Mouse (Mus musculus): ENCODE measurements around the gene 1600015I10Rik. TPM values are rescaled to one million over a fixed set of nuclear protein-coding genes. Genes with fewer than 3 reads are reported as not detected.

The 1600015I10Rik gene
- polyA plus RNA-seq, 1 experiment from 2014 or later, result not detected

DNA sequence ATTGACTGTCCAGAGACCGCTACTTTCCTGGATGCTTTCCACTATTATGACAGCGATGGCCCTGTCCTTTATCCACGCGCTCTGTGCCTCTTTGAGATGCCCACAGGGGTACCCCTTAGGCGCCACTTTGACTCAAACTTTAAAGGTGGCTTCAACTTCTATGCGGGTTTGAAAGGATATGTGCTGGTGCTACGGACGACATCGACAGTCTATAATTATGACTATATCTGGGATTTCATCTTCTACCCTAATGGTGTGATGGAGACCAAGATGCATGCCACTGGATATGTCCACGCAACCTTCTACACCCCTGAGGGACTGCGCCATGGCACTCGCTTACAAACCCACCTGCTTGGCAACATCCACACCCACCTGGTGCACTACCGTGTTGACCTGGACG, 23.3 kb upstream of the 1600015I10Rik start:
- no peak overlapping the region for H3K4me3 ChIP-seq (ENCODE audit: low read depth, low read length)
- H3K4me2 ChIP-seq (ENCODE audit: low read depth, low read length), result no peak overlapping the region
- no peak overlapping the region for H3K27ac ChIP-seq (ENCODE audit: low read depth, low read length)
- H3K9ac ChIP-seq (replicated peaks; ENCODE audit: low read depth, low read length), result no peak overlapping the region
- ATAC-seq (ENCODE audit: low read depth), result no peak
- no peaks in the 10 kb centered on the region for H3K36me3 ChIP-seq (ENCODE audit: control insufficient read depth, insufficient read depth, low read length)
- H3K9me3 ChIP-seq (ENCODE audit: control insufficient read depth, low read length), result no peaks in the 10 kb centered on the region
- no peaks in the 10 kb centered on the region for H3K27me3 ChIP-seq (ENCODE audit: control insufficient read depth, insufficient read depth, low read length)
- WGBS, result 96% methylated on average over 14 of the region's 14 CpGs
- no peaks in the 10 kb centered on the region for H3K4me1 ChIP-seq (ENCODE audit: control insufficient read depth, insufficient read depth, low read length)

DNA sequence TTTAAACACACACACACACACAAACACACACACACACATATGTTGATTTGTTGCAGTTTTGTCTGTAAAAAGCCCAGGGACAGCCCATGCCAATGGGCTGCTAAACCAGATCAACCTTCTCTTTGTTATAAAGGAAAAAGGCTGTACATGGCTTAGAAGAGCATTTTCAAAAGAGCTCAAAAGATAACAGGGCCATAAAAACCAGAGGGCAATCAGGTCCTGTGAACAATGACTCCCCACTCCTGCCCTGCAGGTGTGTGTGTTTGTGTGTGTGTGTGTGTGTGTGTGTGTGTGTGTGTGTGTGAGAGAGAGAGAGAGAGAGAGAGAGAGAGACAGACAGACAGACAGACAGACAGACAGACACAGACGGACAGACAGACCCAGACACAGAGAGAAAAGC, 20.5 kb upstream of the 1600015I10Rik start:
- no peak for ATAC-seq (ENCODE audit: low read depth)
- no peak overlapping the region for H3K4me2 ChIP-seq (ENCODE audit: low read depth, low read length)
- H3K4me1 ChIP-seq (ENCODE audit: control insufficient read depth, insufficient read depth, low read length), result no peaks in the 10 kb centered on the region
- no peaks in the 10 kb centered on the region for H3K36me3 ChIP-seq (ENCODE audit: control insufficient read depth, insufficient read depth, low read length)
- H3K9ac ChIP-seq (replicated peaks; ENCODE audit: low read depth, low read length), result no peak overlapping the region
- no peaks in the 10 kb centered on the region for H3K9me3 ChIP-seq (ENCODE audit: control insufficient read depth, low read length)
- WGBS, result 79% methylated on average over 1 of the region's 1 CpGs
- no peak overlapping the region for H3K27ac ChIP-seq (ENCODE audit: low read depth, low read length)
- H3K27me3 ChIP-seq (ENCODE audit: control insufficient read depth, insufficient read depth, low read length), result no peaks in the 10 kb centered on the region
- no peak overlapping the region for H3K4me3 ChIP-seq (ENCODE audit: low read depth, low read length)

DNA sequence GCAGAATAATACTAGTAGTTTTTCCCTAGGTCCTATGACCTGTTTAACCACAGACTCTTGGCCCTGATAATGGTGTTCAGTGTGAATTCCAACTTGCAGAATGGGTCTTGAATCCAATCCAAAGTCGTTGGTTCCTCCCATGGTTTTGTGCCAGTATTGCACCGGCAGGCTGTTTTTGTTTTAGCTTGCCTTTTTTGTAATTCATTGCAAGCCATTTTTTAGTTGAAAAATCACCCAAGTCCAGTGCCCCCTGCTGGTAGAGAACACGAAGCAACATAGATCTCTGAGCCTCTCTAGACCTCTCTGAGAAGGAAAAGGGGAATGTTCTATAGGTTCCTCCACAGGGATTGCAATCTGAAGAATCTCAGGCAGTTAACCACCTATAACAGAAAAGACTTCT, 17.7 kb upstream of the 1600015I10Rik start:
- 45% methylated on average over 3 of the region's 3 CpGs for WGBS

DNA sequence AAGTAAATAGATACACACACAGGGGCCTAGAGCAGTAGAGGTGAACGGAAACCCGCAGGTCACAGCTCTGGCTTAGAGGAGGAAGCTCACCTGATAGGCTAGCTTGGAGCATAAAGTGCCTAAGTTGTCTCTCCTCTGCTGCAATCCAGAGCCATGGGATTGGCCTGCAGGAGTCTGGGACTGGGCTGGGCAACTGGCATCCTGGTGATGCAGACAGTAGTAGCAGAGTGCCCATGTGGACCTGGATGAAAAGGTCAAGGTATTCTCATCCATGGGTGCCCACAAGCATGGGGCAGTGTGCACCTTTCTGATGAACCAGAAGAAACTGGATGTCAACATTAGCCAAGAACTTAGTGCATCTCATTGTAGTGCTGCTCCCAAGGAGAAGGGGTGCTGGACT, 16.1 kb upstream of the 1600015I10Rik start:
- no peak overlapping the region for H3K27ac ChIP-seq (ENCODE audit: low read depth, low read length)
- H3K9ac ChIP-seq (replicated peaks; ENCODE audit: low read depth, low read length), result no peak overlapping the region
- no peaks in the 10 kb centered on the region for H3K9me3 ChIP-seq (ENCODE audit: control insufficient read depth, low read length)
- H3K4me2 ChIP-seq (ENCODE audit: low read depth, low read length), result no peak overlapping the region
- no peaks in the 10 kb centered on the region for H3K27me3 ChIP-seq (ENCODE audit: control insufficient read depth, insufficient read depth, low read length)
- no peaks in the 10 kb centered on the region for H3K4me1 ChIP-seq (ENCODE audit: control insufficient read depth, insufficient read depth, low read length)
- no peaks in the 10 kb centered on the region for H3K36me3 ChIP-seq (ENCODE audit: control insufficient read depth, insufficient read depth, low read length)
- no peak for ATAC-seq (ENCODE audit: low read depth)
- 85% methylated on average over 2 of the region's 2 CpGs for WGBS
- no peak overlapping the region for H3K4me3 ChIP-seq (ENCODE audit: low read depth, low read length)

More for the DNA sequence above, 17.7 kb upstream of the 1600015I10Rik start:
- Histone ChIP-seq H3K9me3 (ENCODE audit: control insufficient read depth, low read length) (no peaks in the 10 kb centered on the region), H3K4me3 (ENCODE audit: low read depth, low read length) (no peak overlapping the region), H3K27ac (ENCODE audit: low read depth, low read length) (no peak overlapping the region), H3K4me2 (ENCODE audit: low read depth, low read length) (no peak overlapping the region), H3K27me3 (ENCODE audit: control insufficient read depth, insufficient read depth, low read length) (no peaks in the 10 kb centered on the region), H3K4me1 (ENCODE audit: control insufficient read depth, insufficient read depth, low read length) (no peaks in the 10 kb centered on the region), H3K9ac (replicated peaks; ENCODE audit: low read depth, low read length) (no peak overlapping the region), H3K36me3 (ENCODE audit: control insufficient read depth, insufficient read depth, low read length) (no peaks in the 10 kb centered on the region)
- ATAC-seq (ENCODE audit: low read depth), result no peak

DNA sequence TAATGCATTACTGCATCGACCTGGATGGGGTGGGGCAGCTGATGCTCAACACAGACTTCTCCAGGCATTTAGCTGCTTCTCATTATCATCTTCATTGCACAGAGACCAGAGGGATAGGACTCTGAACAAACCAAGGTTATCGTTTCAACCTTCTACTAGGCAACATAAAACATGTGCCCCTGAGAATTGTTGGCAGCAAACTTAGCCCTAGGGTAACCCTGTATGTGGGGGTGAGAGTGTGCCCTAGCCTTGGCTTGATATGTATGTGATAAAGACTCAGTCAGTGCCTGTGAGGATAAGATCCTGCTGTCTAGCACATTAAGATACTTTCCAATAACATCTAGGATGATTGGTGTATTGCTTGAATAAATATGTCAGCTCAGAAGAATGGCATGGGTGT, 19.9 kb downstream of the 1600015I10Rik start:
- H3K9ac ChIP-seq (replicated peaks; ENCODE audit: low read depth, low read length), result no peak overlapping the region
- no peaks in the 10 kb centered on the region for H3K36me3 ChIP-seq (ENCODE audit: control insufficient read depth, insufficient read depth, low read length)
- H3K27ac ChIP-seq (ENCODE audit: low read depth, low read length), result no peak overlapping the region
- H3K4me3 ChIP-seq (ENCODE audit: low read depth, low read length), result no peak overlapping the region
- 71% methylated on average over 2 of the region's 2 CpGs for WGBS
- 0 out of 2 replicates have a peak, but pooled peaks cover 1% of the 10 kb centered on the region for H3K9me3 ChIP-seq (ENCODE audit: control insufficient read depth, low read length)
- no peaks in the 10 kb centered on the region for H3K27me3 ChIP-seq (ENCODE audit: control insufficient read depth, insufficient read depth, low read length)
- H3K4me1 ChIP-seq (ENCODE audit: control insufficient read depth, insufficient read depth, low read length), result no peaks in the 10 kb centered on the region
- no peak for ATAC-seq (ENCODE audit: low read depth)
- H3K4me2 ChIP-seq (ENCODE audit: low read depth, low read length), result no peak overlapping the region

DNA sequence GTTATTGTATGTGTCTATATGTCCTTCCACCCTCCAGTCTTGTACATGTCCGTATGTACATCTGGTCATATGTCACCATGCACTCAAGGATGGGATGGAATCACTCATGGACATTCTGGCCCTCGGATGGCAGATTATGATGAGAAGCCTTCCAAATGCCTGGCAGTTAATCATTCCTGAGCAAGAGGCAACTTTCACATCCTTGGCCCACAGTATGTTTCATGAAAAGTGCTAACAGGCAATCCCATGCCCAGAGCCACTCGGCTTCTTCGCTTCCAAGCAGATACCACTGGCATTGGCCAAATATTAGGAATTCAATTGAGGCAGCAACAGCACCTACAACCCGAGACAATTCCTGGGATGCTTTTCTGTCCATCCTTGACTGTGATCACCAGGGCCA, 21.0 kb downstream of the 1600015I10Rik start:
- Histone ChIP-seq H3K4me2 (ENCODE audit: low read depth, low read length) (no peak overlapping the region), H3K27me3 (ENCODE audit: control insufficient read depth, insufficient read depth, low read length) (no peaks in the 10 kb centered on the region), H3K9ac (replicated peaks; ENCODE audit: low read depth, low read length) (no peak overlapping the region), H3K9me3 (ENCODE audit: control insufficient read depth, low read length) (no peaks in the 10 kb centered on the region), H3K36me3 (ENCODE audit: control insufficient read depth, insufficient read depth, low read length) (no peaks in the 10 kb centered on the region), H3K27ac (ENCODE audit: low read depth, low read length) (no peak overlapping the region), H3K4me3 (ENCODE audit: low read depth, low read length) (no peak overlapping the region), H3K4me1 (ENCODE audit: control insufficient read depth, insufficient read depth, low read length) (no peaks in the 10 kb centered on the region)
- 90% methylated on average over 5 of the region's 5 CpGs for WGBS
- ATAC-seq (ENCODE audit: low read depth), result no peak

DNA sequence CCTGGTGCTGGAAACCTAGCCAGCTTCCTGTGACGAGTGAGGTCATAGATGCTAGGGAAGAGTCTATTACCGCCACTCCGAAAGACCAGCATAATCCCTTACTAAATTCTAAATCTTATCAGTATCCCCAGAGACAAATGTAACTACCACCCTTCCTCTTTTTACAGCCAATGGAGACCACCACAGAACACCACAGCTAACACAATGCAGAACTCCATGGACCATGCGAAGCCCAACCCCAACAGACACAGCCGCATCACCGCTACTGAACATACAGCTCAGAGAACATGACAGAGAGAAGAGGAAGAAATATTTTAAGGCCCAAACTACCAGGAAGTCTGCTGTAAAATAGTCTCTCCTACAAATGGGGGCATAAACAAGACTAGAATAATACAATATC, 21.9 kb downstream of the 1600015I10Rik start:
- Histone ChIP-seq H3K9ac (replicated peaks; ENCODE audit: low read depth, low read length) (no peak overlapping the region), H3K9me3 (ENCODE audit: control insufficient read depth, low read length) (no peaks in the 10 kb centered on the region), H3K36me3 (ENCODE audit: control insufficient read depth, insufficient read depth, low read length) (no peaks in the 10 kb centered on the region), H3K4me3 (ENCODE audit: low read depth, low read length) (no peak overlapping the region), H3K27me3 (ENCODE audit: control insufficient read depth, insufficient read depth, low read length) (no peaks in the 10 kb centered on the region), H3K4me1 (ENCODE audit: control insufficient read depth, insufficient read depth, low read length) (no peaks in the 10 kb centered on the region), H3K27ac (ENCODE audit: low read depth, low read length) (no peak overlapping the region), H3K4me2 (ENCODE audit: low read depth, low read length) (no peak overlapping the region)
- ATAC-seq (ENCODE audit: low read depth), result no peak
- WGBS, result 92% methylated on average over 6 of the region's 6 CpGs

DNA sequence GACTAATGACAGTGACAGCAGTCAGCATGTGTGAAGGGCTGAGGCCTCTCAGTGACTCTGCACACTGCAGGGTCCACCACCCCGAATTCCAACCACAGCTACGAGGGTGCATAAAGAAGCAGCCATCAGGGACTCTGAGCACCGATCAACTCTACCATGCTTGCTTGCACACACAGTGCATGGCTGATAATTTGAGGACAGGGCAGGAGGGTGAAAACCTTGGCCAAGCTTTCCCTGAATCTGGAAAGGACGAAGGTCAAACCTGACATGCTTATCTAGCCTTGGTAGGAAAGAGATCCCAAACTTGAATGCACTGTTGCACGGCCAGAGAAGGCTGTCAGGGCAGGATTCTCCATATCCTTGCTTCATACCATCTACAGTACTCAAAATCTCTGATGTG, 23.5 kb downstream of the 1600015I10Rik start:
- WGBS, result 90% methylated on average over 5 of the region's 5 CpGs
- no peak for ATAC-seq (ENCODE audit: low read depth)
- H3K27me3 ChIP-seq (ENCODE audit: control insufficient read depth, insufficient read depth, low read length), result no peaks in the 10 kb centered on the region

DNA sequence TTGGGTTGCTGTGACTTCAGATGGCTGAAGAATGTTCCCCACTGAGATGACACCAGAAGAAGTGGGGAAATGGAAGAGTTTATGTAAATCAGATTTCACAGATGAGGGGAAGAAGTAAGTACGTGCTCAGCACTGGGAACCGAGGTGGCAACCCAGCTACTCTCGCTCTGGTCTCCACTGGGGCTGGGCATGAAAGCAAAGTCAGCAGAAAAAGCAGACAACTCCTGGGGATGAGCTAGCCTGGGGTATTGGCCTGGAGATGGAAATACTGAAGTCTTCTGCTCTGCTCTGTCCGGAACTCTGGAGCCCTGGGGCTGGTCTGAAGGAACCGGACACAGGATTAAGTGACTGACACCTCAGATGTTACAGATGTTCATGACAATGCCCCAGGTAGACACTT, 24.5 kb downstream of the 1600015I10Rik start:
- Histone ChIP-seq H3K9me3 (ENCODE audit: control insufficient read depth, low read length) (no peaks in the 10 kb centered on the region), H3K36me3 (ENCODE audit: control insufficient read depth, insufficient read depth, low read length) (no peaks in the 10 kb centered on the region), H3K27me3 (ENCODE audit: control insufficient read depth, insufficient read depth, low read length) (no peaks in the 10 kb centered on the region), H3K4me3 (ENCODE audit: low read depth, low read length) (no peak overlapping the region), H3K27ac (ENCODE audit: low read depth, low read length) (no peak overlapping the region), H3K4me2 (ENCODE audit: low read depth, low read length) (no peak overlapping the region), H3K9ac (replicated peaks; ENCODE audit: low read depth, low read length) (no peak overlapping the region), H3K4me1 (ENCODE audit: control insufficient read depth, insufficient read depth, low read length) (no peaks in the 10 kb centered on the region)
- no peak for ATAC-seq (ENCODE audit: low read depth)
- 82% methylated on average over 5 of the region's 5 CpGs for WGBS

More for the DNA sequence above, 23.5 kb downstream of the 1600015I10Rik start:
- Histone ChIP-seq H3K27ac (ENCODE audit: low read depth, low read length) (no peak overlapping the region), H3K4me3 (ENCODE audit: low read depth, low read length) (no peak overlapping the region), H3K36me3 (ENCODE audit: control insufficient read depth, insufficient read depth, low read length) (no peaks in the 10 kb centered on the region), H3K4me2 (ENCODE audit: low read depth, low read length) (no peak overlapping the region), H3K9me3 (ENCODE audit: control insufficient read depth, low read length) (no peaks in the 10 kb centered on the region), H3K4me1 (ENCODE audit: control insufficient read depth, insufficient read depth, low read length) (no peaks in the 10 kb centered on the region), H3K9ac (replicated peaks; ENCODE audit: low read depth, low read length) (no peak overlapping the region)

DNA sequence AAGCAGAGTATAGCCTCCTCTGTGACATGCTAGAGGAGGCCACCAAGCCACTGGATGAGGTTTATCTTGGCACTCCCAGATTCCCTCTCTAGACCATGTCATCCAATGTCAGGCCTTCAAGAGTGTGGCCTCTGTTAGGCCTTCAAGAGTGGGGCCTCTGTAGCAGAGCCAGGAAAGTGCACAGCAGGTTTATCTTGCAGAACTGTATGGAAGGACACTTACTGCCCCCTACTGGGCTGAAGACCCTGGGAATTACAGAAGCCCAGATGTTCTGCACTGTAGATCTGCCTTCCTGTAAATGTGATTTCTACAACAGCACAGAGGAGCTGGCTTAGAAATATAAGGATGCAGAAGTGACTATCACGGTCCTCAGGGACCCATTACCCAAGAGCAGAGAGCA, 25.3 kb downstream of the 1600015I10Rik start:
- H3K4me2 ChIP-seq (ENCODE audit: low read depth, low read length), result no peak overlapping the region
- no peak for ATAC-seq (ENCODE audit: low read depth)
- WGBS, result 50% methylated on average over 1 of the region's 1 CpGs
- H3K36me3 ChIP-seq (ENCODE audit: control insufficient read depth, insufficient read depth, low read length), result no peaks in the 10 kb centered on the region
- no peaks in the 10 kb centered on the region for H3K9me3 ChIP-seq (ENCODE audit: control insufficient read depth, low read length)
- H3K27me3 ChIP-seq (ENCODE audit: control insufficient read depth, insufficient read depth, low read length), result no peaks in the 10 kb centered on the region
- H3K4me1 ChIP-seq (ENCODE audit: control insufficient read depth, insufficient read depth, low read length), result no peaks in the 10 kb centered on the region
- no peak overlapping the region for H3K9ac ChIP-seq (replicated peaks; ENCODE audit: low read depth, low read length)
- no peak overlapping the region for H3K4me3 ChIP-seq (ENCODE audit: low read depth, low read length)
- no peak overlapping the region for H3K27ac ChIP-seq (ENCODE audit: low read depth, low read length)
